Mouse (Mus musculus) intestine, embryonic 16.5 days (tissue): ENCODE measurements around the gene Mpz. TPM values are rescaled to one million over a fixed set of nuclear protein-coding genes. Genes with fewer than 3 reads are reported as not detected.

Experiments
- ATAC-seq: fragments of 200-750 bp; cut with Nextera tagmentation; 2 replicates; pipeline ENCODE4 v1.8.0; 2017; ENCODE audit warnings: moderate TSS enrichment, moderate library complexity
- H3K27ac ChIP-seq: fragments of 300-500 bp; sonication (generic); 2 replicates; pipeline ENCODE4 v1.5.1; 2014; ENCODE audit warnings: mild to moderate bottlenecking, low read length
- H3K27me3 ChIP-seq: fragments of 300-500 bp; sonication (generic); replicated peaks from 2 replicates; pipeline ENCODE4 v1.6.1; 2014; ENCODE audit warnings: low read length, control low read depth, mixed read lengths; ENCODE audit not compliant: control insufficient read depth, insufficient read depth
- H3K36me3 ChIP-seq: fragments of 300-500 bp; sonication (generic); 2 replicates; pipeline ENCODE4 v1.6.1; 2014; ENCODE audit warnings: low read length, control low read depth; ENCODE audit not compliant: control insufficient read depth, insufficient read depth
- H3K4me1 ChIP-seq: fragments of 300-500 bp; sonication (generic); 2 replicates; pipeline ENCODE4 v1.6.1; 2014; ENCODE audit warnings: low read length, control low read depth, mixed read lengths; ENCODE audit not compliant: control insufficient read depth, insufficient read depth
- H3K4me2 ChIP-seq: fragments of 300-500 bp; sonication (generic); 2 replicates; pipeline ENCODE4 v1.6.1; 2014; ENCODE audit warnings: low read depth, low read length, control low read depth
- H3K4me3 ChIP-seq: fragments of 300-500 bp; sonication (generic); 2 replicates; pipeline ENCODE4 v1.5.1; 2014; ENCODE audit warnings: mild to moderate bottlenecking, low read length
- H3K9ac ChIP-seq: fragments of 300-500 bp; sonication (generic); 2 replicates; pipeline ENCODE4 v1.6.1; 2014; ENCODE audit warnings: low read depth, low read length
- H3K9me3 ChIP-seq: fragments of 300-500 bp; sonication (generic); 2 replicates; pipeline ENCODE4 v1.6.1; 2016; ENCODE audit warnings: low read length, control low read depth; ENCODE audit not compliant: control insufficient read depth
- WGBS: fragments of 180-500 bp; shearing (Covaris S2); extraction: QIAGEN DNeasy Blood & Tissue Kit; methylation state at CpG from one replicate; pipeline ENCODE4 v1.1.7; 2014; 5-methylcytosine and 5-hydroxymethylcytosine counted together
- polyA plus RNA-seq: library from polyadenylated mRNA; unstranded; fragments of >200 nt; fragmentation: Nextera tagmentation; extraction: Ambion mirVana; gene quantifications from 2 replicates; pipeline ENCODE4 v1.2.1, GENCODE M21; 2015

Gene Mpz
- polyA plus RNA-seq, 1 experiment from 2014 or later = 1.7 TPM

GRCm38 (mm10) chr1:171189476-171190114 lies 39.1 kb downstream of the Mpz start:
- peaks cover 20% of the 10 kb centered on the region for H3K4me1 ChIP-seq
- H3K9ac ChIP-seq = no peak overlapping the region
- H3K4me2 ChIP-seq = 0 out of 2 replicates have a peak overlapping the region, but pooled peaks have one; percentile 15
- 0 out of 2 replicates have a peak, but pooled peaks cover 7% of the 10 kb centered on the region for H3K27me3 ChIP-seq
- ATAC-seq = peak; percentile 61
- 44% methylated on average over 14 of the region's 14 CpGs for whole genome bisulfite sequencing
- no peaks in the 10 kb centered on the region for H3K36me3 ChIP-seq
- no peaks in the 10 kb centered on the region for H3K9me3 ChIP-seq
- no peak overlapping the region for H3K4me3 ChIP-seq
- H3K27ac ChIP-seq = 0 out of 2 replicates have a peak overlapping the region, but pooled peaks have one; percentile 35

- Histone ChIP-seq H3K4me3 (no peak overlapping the region), H3K9me3 (no peaks in the 10 kb centered on the region), H3K4me2 (no peak overlapping the region), H3K4me1 (peaks cover 27% of the 10 kb centered on the region), H3K27ac (no peak overlapping the region), H3K36me3 (no peaks in the 10 kb centered on the region), H3K9ac (no peak overlapping the region), H3K27me3 (peaks cover 14% of the 10 kb centered on the region)
- WGBS = 98% methylated on average over 9 of the region's 9 CpGs
- ATAC-seq = no peak
Measured at GRCm38 (mm10) chr1:171190832-171191231, 40.3 kb downstream of the Mpz start.

- Histone ChIP-seq H3K4me2 (no peak overlapping the region), H3K9ac (no peak overlapping the region), H3K27ac (no peak overlapping the region), H3K27me3 (peaks cover 18% of the 10 kb centered on the region), H3K9me3 (no peaks in the 10 kb centered on the region), H3K36me3 (no peaks in the 10 kb centered on the region), H3K4me1 (peaks cover 32% of the 10 kb centered on the region), H3K4me3 (no peak overlapping the region)
- 49% methylated on average over 10 of the region's 10 CpGs for WGBS
- no peak for ATAC-seq
Measured at GRCm38 (mm10) chr1:171192283-171192682, 41.8 kb downstream of the Mpz start.

GRCm38 (mm10) chr1:171193093-171193840 lies 42.8 kb downstream of the Mpz start:
- 7% methylated on average over 18 of the region's 18 CpGs for WGBS
- peak overlapping the region; percentile 45 for H3K4me2 ChIP-seq
- no peak for ATAC-seq
- H3K9me3 ChIP-seq = no peaks in the 10 kb centered on the region
- peak overlapping the region; percentile 40; the same call in 1 of the 2 replicates for H3K9ac ChIP-seq
- no peaks in the 10 kb centered on the region for H3K36me3 ChIP-seq
- H3K27me3 ChIP-seq = peaks cover 18% of the 10 kb centered on the region
- peak overlapping the region; percentile 7; the same call in 1 of the 2 replicates for H3K4me3 ChIP-seq
- H3K27ac ChIP-seq = no peak overlapping the region
- H3K4me1 ChIP-seq = peaks cover 32% of the 10 kb centered on the region

- Histone ChIP-seq H3K27ac (no peak overlapping the region), H3K36me3 (no peaks in the 10 kb centered on the region), H3K9ac (no peak overlapping the region), H3K27me3 (peaks cover 18% of the 10 kb centered on the region), H3K4me3 (0 out of 2 replicates have a peak overlapping the region, but pooled peaks have one; percentile 7), H3K4me1 (peaks cover 28% of the 10 kb centered on the region), H3K9me3 (no peaks in the 10 kb centered on the region), H3K4me2 (peak overlapping the region; percentile 45)
- ATAC-seq = no peak
- WGBS = 32% methylated on average over 11 of the region's 11 CpGs
Measured at GRCm38 (mm10) chr1:171193911-171194830, 43.7 kb downstream of the Mpz start.

- WGBS = 13% methylated on average over 20 of the region's 20 CpGs
- Histone ChIP-seq H3K4me1 (peaks cover 22% of the 10 kb centered on the region), H3K9me3 (no peaks in the 10 kb centered on the region), H3K27me3 (peaks cover 18% of the 10 kb centered on the region), H3K27ac (no peak overlapping the region), H3K4me2 (peak overlapping the region; percentile 89), H3K9ac (peak overlapping the region; percentile 60), H3K4me3 (peak overlapping the region; percentile 49), H3K36me3 (no peaks in the 10 kb centered on the region)
- ATAC-seq = no peak
Measured at GRCm38 (mm10) chr1:171195046-171195822, 44.7 kb downstream of the Mpz start.

- WGBS = under 1% methylated on average over 32 of the region's 33 CpGs
- peak; percentile 85 for ATAC-seq
- peaks cover 22% of the 10 kb centered on the region for H3K4me1 ChIP-seq
Measured at GRCm38 (mm10) chr1:171195887-171196397, 45.4 kb downstream of the Mpz start, which contains the start of gene Pcp4l1. Pcp4l1 (minus strand) TSS chr1:171196268.

GRCm38 (mm10) chr1:171199532-171199931 lies 49.0 kb downstream of the Mpz start:
- WGBS = 23% methylated on average over 1 of the region's 1 CpGs
- Histone ChIP-seq H3K4me2 (no peak overlapping the region), H3K4me1 (peaks cover 11% of the 10 kb centered on the region), H3K27me3 (peaks cover 11% of the 10 kb centered on the region), H3K9me3 (no peaks in the 10 kb centered on the region), H3K4me3 (no peak overlapping the region), H3K27ac (no peak overlapping the region), H3K9ac (no peak overlapping the region), H3K36me3 (no peaks in the 10 kb centered on the region)
- peak; percentile 55 for ATAC-seq

More at GRCm38 (mm10) chr1:171195887-171196397, 45.4 kb downstream of the Mpz start, which contains the start of gene Pcp4l1:
- H3K27ac ChIP-seq = no peak within 1 kb of the TSS
- peak within 1 kb of the TSS; percentile 49 for H3K4me3 ChIP-seq
- H3K4me2 ChIP-seq = peak within 1 kb of the TSS; percentile 89
- H3K27me3 ChIP-seq = peaks cover 18% of the 10 kb centered on the region
- no peaks in the 10 kb centered on the region for H3K36me3 ChIP-seq
- H3K9ac ChIP-seq = peak within 1 kb of the TSS; percentile 60
- no peaks in the 10 kb centered on the region for H3K9me3 ChIP-seq
